ENCODE assay signal across 8 mouse cellular contexts in the genomic region with DNA sequence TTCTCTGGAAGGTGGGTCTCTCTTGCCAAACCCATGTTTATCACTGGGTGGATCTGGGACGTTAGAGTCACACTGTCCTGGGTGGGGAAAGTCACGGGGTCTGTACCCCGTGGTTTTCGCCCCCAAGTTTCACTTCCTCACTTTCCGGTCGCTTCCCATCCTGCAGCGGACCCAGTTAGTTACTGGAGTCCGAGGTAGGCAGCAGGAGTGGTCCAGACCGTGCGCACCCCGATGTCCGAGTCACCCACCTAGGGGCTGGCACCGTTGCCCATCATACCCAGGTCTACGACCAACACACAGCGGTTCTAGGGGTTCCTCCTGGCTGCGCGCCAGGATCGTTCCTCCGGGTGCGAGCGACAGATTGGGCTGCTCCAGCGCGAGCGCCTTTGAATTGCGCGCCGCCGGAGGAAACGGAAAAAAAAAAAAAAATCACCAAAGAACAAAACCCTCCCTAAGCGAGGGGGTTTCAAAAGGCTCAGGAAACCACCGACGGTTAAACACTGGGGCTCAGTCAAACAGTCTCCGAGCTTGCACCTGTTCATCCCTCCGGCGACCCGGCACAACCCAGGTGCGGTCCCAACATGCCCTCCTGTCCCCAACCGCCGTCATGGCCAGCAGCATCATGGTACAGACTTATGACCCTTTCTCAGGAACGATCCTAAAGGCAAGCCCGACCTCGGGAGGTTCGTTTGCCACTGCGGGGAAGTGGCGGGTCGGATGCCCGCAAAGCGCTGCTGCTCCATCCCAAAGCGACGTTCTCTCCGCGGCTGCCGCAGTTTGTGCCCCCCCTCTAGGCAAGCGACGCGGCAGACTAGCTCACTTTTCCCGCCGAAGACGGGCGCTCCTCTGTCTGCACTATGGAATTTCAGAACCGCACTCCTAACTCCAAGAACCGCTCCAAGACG. TPM values are rescaled to one million over a fixed set of nuclear protein-coding genes. Genes with fewer than 3 reads are reported as not detected.
DNase-seq lines count a peak whose midpoint lies in the region; ATAC-seq and TF ChIP-seq lines count a peak whose summit lies in the region.

No protein-coding gene starts in this region.

- TF ChIP-seq POLR2A in bone marrow, adult 2 months (IDR thresholded peaks at IDR 0.05; ENCODE audit: borderline replicate concordance, control insufficient read depth, low read depth, low read length) = peak; percentile 95
- no peak for TF ChIP-seq POLR2A in myocyte (IDR thresholded peaks at IDR 0.05; ENCODE audit: insufficient read length, low read depth)
- no peak for TF ChIP-seq POLR2A in testis, adult 2 months (IDR thresholded peaks at IDR 0.05; ENCODE audit: control insufficient read depth, low read depth, low read length)

- H3K36me3 ChIP-seq in hindbrain, embryonic 15.5 days = no peaks in the 10 kb centered on the region
- no peaks in the 10 kb centered on the region for H3K36me3 ChIP-seq in liver, embryonic 14.5 days (replicated peaks; ENCODE audit: control insufficient read depth, insufficient read depth, low read depth)
- H3K36me3 ChIP-seq in myocyte (ENCODE audit: control insufficient read depth, insufficient read depth) = no peaks in the 10 kb centered on the region
- H3K36me3 ChIP-seq in testis, adult 2 months (ENCODE audit: control insufficient read depth, insufficient read depth, low read length) = no peaks in the 10 kb centered on the region

- H3K79me2 ChIP-seq in myocyte (ENCODE audit: control insufficient read depth, insufficient read depth) = peaks cover 17% of the 10 kb centered on the region

- no peak for TF ChIP-seq EP300 in liver, embryonic 14.5 days (IDR thresholded peaks at IDR 0.05; ENCODE audit: low read depth)

- ATAC-seq in hindbrain, embryonic 15.5 days (ENCODE audit: low FRiP score, low read depth) = no peak
- 0 out of 2 replicates have a peak, but pooled peaks have one; percentile 32 for ATAC-seq in liver, embryonic 14.5 days (ENCODE audit: insufficient read depth)

- peak overlapping the region; percentile 76 for H3K4me3 ChIP-seq in bone marrow, adult 2 months (replicated peaks; ENCODE audit: control insufficient read depth, low read depth, low read length)
- H3K4me3 ChIP-seq in gastrocnemius, adult 2 months = peak overlapping the region; percentile 86
- peak overlapping the region; percentile 61 for H3K4me3 ChIP-seq in hindbrain, embryonic 15.5 days
- peak overlapping the region; percentile 50 to 74 for H3K4me3 ChIP-seq in liver, embryonic 14.5 days (ENCODE audit: insufficient read depth in 1 of 2, low read depth in 2 of 2, low read length in 2 of 2)
- peak overlapping the region; percentile 62 for H3K4me3 ChIP-seq in myocyte
- peak overlapping the region; percentile 76 for H3K4me3 ChIP-seq in testis, adult 2 months (ENCODE audit: control insufficient read depth, low read depth, low read length)

- no peak for TF ChIP-seq CTCF in bone marrow, adult 2 months (IDR thresholded peaks at IDR 0.05; ENCODE audit: control insufficient read depth, insufficient read depth, low read length)
- no peak for TF ChIP-seq CTCF in gastrocnemius, adult 2 months (IDR thresholded peaks at IDR 0.05)
- TF ChIP-seq CTCF in liver, embryonic 14.5 days (IDR thresholded peaks at IDR 0.05; ENCODE audit: low read depth) = no peak
- no peak for TF ChIP-seq CTCF in testis, adult 2 months (IDR thresholded peaks at IDR 0.05; ENCODE audit: control insufficient read depth, insufficient read depth, insufficient replicate concordance, low read depth, low read length)

- peak overlapping the region; percentile 93 for H3K27ac ChIP-seq in bone marrow, adult 2 months (ENCODE audit: control insufficient read depth, insufficient read depth, low read depth, low read length, poor library complexity)
- H3K27ac ChIP-seq in gastrocnemius, adult 2 months = peak overlapping the region; percentile 74
- peak overlapping the region; percentile 73 for H3K27ac ChIP-seq in hindbrain, embryonic 15.5 days (replicated peaks)
- H3K27ac ChIP-seq in liver, embryonic 14.5 days = no peak overlapping the region
- H3K27ac ChIP-seq in testis, adult 2 months (ENCODE audit: control insufficient read depth, insufficient read depth, low read depth, low read length) = no peak overlapping the region

- peaks cover 7% of the 10 kb centered on the region; the same call in 1 of the 2 replicates for H3K4me1 ChIP-seq in bone marrow, adult 2 months (ENCODE audit: control insufficient read depth, insufficient read depth, low read length)
- peaks cover 66% of the 10 kb centered on the region for H3K4me1 ChIP-seq in hindbrain, embryonic 15.5 days (replicated peaks)
- peaks cover 0 to 2% of the 10 kb centered on the region in 2 experiments; a peak in 1 of 4 replicates for H3K4me1 ChIP-seq in liver, embryonic 14.5 days (replicated peaks; ENCODE audit: control insufficient read depth in 2 of 2, insufficient read depth in 2 of 2, low read length in 1 of 2)
- H3K4me1 ChIP-seq in testis, adult 2 months (ENCODE audit: control insufficient read depth, insufficient read depth, low read length) = peaks cover 17% of the 10 kb centered on the region

- WGBS in bone marrow, adult 2 months = under 1% methylated on average over 63 of the region's 63 CpGs
- under 1% methylated on average over 63 of the region's 63 CpGs for WGBS in hindbrain, embryonic 15.5 days
- WGBS in liver, embryonic 14.5 days (ENCODE audit: insufficient replicate concordance) = under 1% methylated on average over 63 of the region's 63 CpGs

- DNase-seq in kidney, adult 18-20 months = peak; percentile 29
- no peak for DNase-seq in kidney, adult 9 months
- DNase-seq in gastrocnemius, adult 2 months = peak; percentile 46
- no peak for DNase-seq in liver, embryonic 14.5 days (ENCODE audit: low read depth in 3 of 3, low spot score in 3 of 3)

- peak overlapping the region; percentile 52 for H3K9ac ChIP-seq in hindbrain, embryonic 15.5 days
- no peak overlapping the region; the same call in 1 of the 2 replicates for H3K9ac ChIP-seq in liver, embryonic 14.5 days (replicated peaks)

- peak overlapping the region; percentile 83 for H3K4me2 ChIP-seq in hindbrain, embryonic 15.5 days
- H3K4me2 ChIP-seq in liver, embryonic 14.5 days (ENCODE audit: low read depth) = peak overlapping the region; percentile 65
- H3K4me2 ChIP-seq in myocyte (ENCODE audit: low read depth) = peak overlapping the region; percentile 88

- intact Hi-C loops in gastrocnemius, adult 2 months (cut with DNase I) = loop anchor here (10.0 kb wide), 1 partner anchor 216 kb away; no protein-coding TSS in a partner anchor

- H3ac ChIP-seq in myocyte (ENCODE audit: control insufficient read depth, insufficient read length) = peak overlapping the region; percentile 23

- no peaks in the 10 kb centered on the region for H3K9me3 ChIP-seq in hindbrain, embryonic 15.5 days
- no peaks in the 10 kb centered on the region for H3K9me3 ChIP-seq in liver, embryonic 14.5 days (ENCODE audit: control insufficient read depth, low read length)

- H3K27me3 ChIP-seq in hindbrain, embryonic 15.5 days = 0 out of 2 replicates have a peak, but pooled peaks cover 5% of the 10 kb centered on the region
- peaks cover 51% of the 10 kb centered on the region for H3K27me3 ChIP-seq in liver, embryonic 14.5 days (ENCODE audit: control insufficient read depth, insufficient read depth, low read length)
- H3K27me3 ChIP-seq in myocyte (ENCODE audit: control insufficient read depth, insufficient read depth, insufficient read length) = no peaks in the 10 kb centered on the region
- H3K27me3 ChIP-seq in testis, adult 2 months (ENCODE audit: control insufficient read depth, insufficient read depth, low read length) = no peaks in the 10 kb centered on the region; the same call in 1 of the 2 replicates

TF ChIP-seq in myocyte, 11 proteins besides CTCF, POLR2A, EP300 and RAD21:
- TF ChIP-seq TCF12 (IDR thresholded peaks at IDR 0.05; ENCODE audit: insufficient read depth, poor library complexity, severe bottlenecking) (no peak), CEBPB (IDR thresholded peaks at IDR 0.05; ENCODE audit: insufficient read depth, poor library complexity, severe bottlenecking) (no peak), E2F4 (IDR thresholded peaks at IDR 0.05; ENCODE audit: insufficient read depth) (peak; percentile 16), MYOD1 (IDR thresholded peaks at IDR 0.05; ENCODE audit: control insufficient read depth in 1 of 3, insufficient read length in 2 of 3, low read depth in 2 of 3) (peak in 2 of 3 experiments; percentile 41 to 45), SRF (IDR thresholded peaks at IDR 0.05; ENCODE audit: control insufficient read depth, insufficient read length, low read depth) (no peak)

RNA-seq across cellular contexts. Expression of gene Cxcr4, which starts 1.0 kb away (rescaled TPM):
- 91.8 and 162 TPM in 2 replicates for polyA plus RNA-seq in bone marrow, adult 2 months (2011; ENCODE audit: insufficient read depth, insufficient read length, low replicate concordance, missing spikeins)
- total RNA-seq in gastrocnemius, adult 2 months (2021) = 1 to 10 TPM; 1.1 to 1.9 TPM
- 9.2 and 10.0 TPM in 2 replicates for polyA plus RNA-seq in hindbrain, embryonic 15.5 days (2015; fragmentation: Nextera tagmentation; extraction: Ambion mirVana)
- 9.1 and 9.3 TPM in 2 replicates for polyA plus RNA-seq in liver, embryonic 14.5 days (2012; rRNA removed)
- polyA plus RNA-seq in liver, embryonic 14.5 days (2014; fragmentation: Nextera tagmentation; extraction: Ambion mirVana) = 1.8 and 2.4 TPM in 2 replicates
- polyA plus RNA-seq in myocyte (2012; fragmentation: generic; extraction: Trizol) = 5.1 TPM
- polyA plus RNA-seq in testis, adult 2 months (2012; rRNA removed) = 8.7 and 11.1 TPM in 2 replicates

Comparison
In these comparisons a context has a peak if more than half of its experiments do, and no peak if none do; other contexts are left out.
1. DNase-seq: peak in kidney, adult 18-20 months (single experiment) and gastrocnemius, adult 2 months (single experiment); none in kidney, adult 9 months (single experiment) and liver, embryonic 14.5 days (0 of 3).
2. H3K27ac ChIP-seq: peak in bone marrow, adult 2 months (single experiment), gastrocnemius, adult 2 months (single experiment) and hindbrain, embryonic 15.5 days (single experiment); none in liver, embryonic 14.5 days (single experiment) and testis, adult 2 months (single experiment).
3. Peak in every context shown above with its lines, with median percentiles within 50 percentile points of each other: H3K4me3 ChIP-seq and H3K4me2 ChIP-seq.